Mouse (Mus musculus): ENCODE measurements at regions not wholly inside any gene's neighbourhood (a gene's known extent, or its start where the extent isn't known, plus 50 kb on each side); places are given as distances from the start of the nearest gene placed in this dataset.

DNA sequence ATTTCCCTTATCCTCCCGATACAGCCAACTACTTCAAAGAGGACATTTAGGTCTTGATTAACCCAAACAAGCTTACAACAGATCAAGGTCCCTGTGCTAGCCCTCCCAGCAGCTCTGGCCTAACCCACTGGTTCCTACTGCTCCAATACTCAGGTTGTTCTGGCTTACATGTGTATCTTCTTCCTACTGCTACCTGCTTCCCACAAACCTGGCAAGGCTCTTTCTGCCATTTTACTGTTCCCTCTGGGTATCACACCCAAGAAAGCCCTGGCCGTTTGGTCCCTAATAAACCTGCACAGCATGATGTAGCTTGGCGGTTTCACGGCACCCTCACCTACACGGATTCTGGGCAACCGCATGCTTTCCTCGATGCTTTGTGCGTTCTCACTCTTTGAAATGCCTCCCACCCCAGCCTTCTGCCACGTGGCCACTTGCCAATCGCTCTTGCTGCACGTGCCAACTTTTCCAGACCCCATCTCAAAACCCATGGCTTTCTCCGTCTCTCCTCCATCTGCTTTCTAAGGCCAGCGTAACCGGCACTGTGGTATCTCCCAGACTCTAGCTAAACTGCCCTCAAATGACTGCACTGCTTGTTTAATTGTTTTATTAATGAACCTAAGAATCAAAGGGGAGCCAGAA is 758.4 kb upstream of the Map3k7 start:
- Histone ChIP-seq H3K9ac (replicated peaks) (no peak overlapping the region), H3K4me2 (ENCODE audit: low read depth) (no peak overlapping the region), H3K9me3 (ENCODE audit: control insufficient read depth, low read length) (no peaks in the 10 kb centered on the region), H3K4me3 (ENCODE audit: insufficient read depth in 1 of 2, low read depth in 2 of 2, low read length in 2 of 2) (no peak overlapping the region), H3K27me3 (ENCODE audit: control insufficient read depth, insufficient read depth, low read length) (no peaks in the 10 kb centered on the region), H3K36me3 (replicated peaks; ENCODE audit: control insufficient read depth, insufficient read depth, low read depth) (no peaks in the 10 kb centered on the region), H3K4me1 (replicated peaks; ENCODE audit: control insufficient read depth in 2 of 2, insufficient read depth in 2 of 2, low read length in 1 of 2) (no peaks in the 10 kb centered on the region), H3K27ac (no peak overlapping the region)
- ATAC-seq (ENCODE audit: insufficient read depth) (no peak), DNase-seq (ENCODE audit: low read depth in 3 of 3, low spot score in 3 of 3) (no peak)
- WGBS (ENCODE audit: insufficient replicate concordance): 66% methylated on average over 14 of the region's 14 CpGs
- TF ChIP-seq CTCF (IDR thresholded peaks at IDR 0.05; ENCODE audit: low read depth) (no peak), EP300 (IDR thresholded peaks at IDR 0.05; ENCODE audit: low read depth) (no peak)

DNA sequence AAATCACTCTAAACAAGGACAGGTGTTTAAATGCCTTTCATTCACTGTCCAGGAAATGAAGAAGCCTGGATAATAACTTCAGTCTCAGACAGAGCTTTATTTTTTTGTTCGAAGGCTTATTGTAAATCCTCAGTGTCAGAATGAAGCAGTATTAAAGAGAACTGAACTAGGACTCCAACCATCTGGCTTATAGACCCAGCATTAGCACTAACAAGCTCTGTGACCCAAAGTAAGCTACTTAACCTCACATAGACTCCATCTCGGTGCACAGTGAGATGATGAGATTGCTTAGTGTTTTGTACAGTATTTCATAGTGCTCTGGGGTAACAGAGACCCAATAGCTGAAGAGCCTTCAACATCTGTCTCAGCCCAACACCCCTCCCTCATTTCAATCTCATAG is 738.2 kb upstream of the Map3k7 start:
- TF ChIP-seq EP300 (IDR thresholded peaks at IDR 0.05; ENCODE audit: low read depth) (no peak), CTCF (IDR thresholded peaks at IDR 0.05; ENCODE audit: low read depth) (no peak)
- WGBS (ENCODE audit: insufficient replicate concordance): 60% methylated on average over 2 of the region's 2 CpGs

DNA sequence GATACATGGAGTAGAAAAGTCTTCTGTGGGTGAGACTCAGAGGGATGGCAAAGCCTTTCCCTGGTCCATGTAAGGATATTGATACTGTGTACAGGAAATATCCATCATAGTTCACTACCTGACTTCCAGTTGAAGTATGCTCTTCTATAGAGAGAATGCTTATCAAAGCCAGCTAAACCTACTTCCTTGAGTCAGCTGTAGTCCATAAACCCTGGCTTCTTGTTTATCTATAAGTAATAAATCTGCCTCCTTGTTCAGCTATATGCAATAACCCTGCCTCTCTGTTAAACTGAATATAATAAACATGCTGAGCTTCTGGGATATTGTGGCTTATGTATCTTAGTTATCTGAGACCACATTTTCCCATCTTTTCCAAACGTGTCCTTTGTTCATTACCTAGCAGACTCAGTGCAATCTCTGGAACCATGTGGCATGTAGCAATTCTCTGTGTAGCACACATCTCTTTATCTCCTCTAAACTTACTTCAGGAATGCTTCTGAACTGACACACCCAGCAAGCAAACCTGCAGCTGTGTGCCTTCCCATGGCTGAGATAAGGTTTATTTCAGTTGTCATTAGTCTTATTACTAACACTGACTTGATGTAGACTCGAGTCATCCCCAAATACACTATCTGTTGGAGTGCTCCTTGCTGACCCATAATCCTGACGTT is 694.9 kb upstream of the Map3k7 start:
- no peak for TF ChIP-seq CTCF (IDR thresholded peaks at IDR 0.05; ENCODE audit: low read depth)
- TF ChIP-seq EP300 (IDR thresholded peaks at IDR 0.05; ENCODE audit: low read depth): no peak

More for the DNA sequence above, 738.2 kb upstream of the Map3k7 start:
- H3K27me3 ChIP-seq (ENCODE audit: control insufficient read depth, insufficient read depth, low read length): no peaks in the 10 kb centered on the region
- no peaks in the 10 kb centered on the region for H3K4me1 ChIP-seq (replicated peaks; ENCODE audit: control insufficient read depth in 2 of 2, insufficient read depth in 2 of 2, low read length in 1 of 2)
- H3K9me3 ChIP-seq (ENCODE audit: control insufficient read depth, low read length): no peaks in the 10 kb centered on the region
- no peak overlapping the region for H3K9ac ChIP-seq (replicated peaks)
- H3K4me3 ChIP-seq (ENCODE audit: insufficient read depth in 1 of 2, low read depth in 2 of 2, low read length in 2 of 2): no peak overlapping the region
- DNase-seq (ENCODE audit: low read depth in 3 of 3, low spot score in 3 of 3): no peak
- H3K4me2 ChIP-seq (ENCODE audit: low read depth): no peak overlapping the region
- no peaks in the 10 kb centered on the region for H3K36me3 ChIP-seq (replicated peaks; ENCODE audit: control insufficient read depth, insufficient read depth, low read depth)
- ATAC-seq (ENCODE audit: insufficient read depth): no peak
- no peak overlapping the region for H3K27ac ChIP-seq

DNA sequence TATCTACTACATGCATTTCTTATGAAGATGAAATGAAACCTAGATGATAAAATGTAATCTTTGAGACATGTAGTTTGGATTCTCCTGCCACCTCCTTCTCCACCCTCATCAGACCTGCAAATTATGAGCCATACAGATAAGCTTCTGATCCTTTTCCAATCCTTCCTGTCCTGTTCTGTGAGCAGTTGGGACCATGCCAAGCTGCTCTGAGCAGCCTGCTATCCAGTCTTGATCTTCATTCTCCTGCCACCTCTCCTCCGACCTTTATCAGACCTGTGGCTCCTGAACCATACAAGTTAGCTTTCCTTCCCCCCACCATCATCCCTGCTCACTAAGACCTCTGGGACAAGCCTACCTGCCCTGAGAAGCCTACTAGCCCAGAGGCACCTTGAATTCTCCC is 689.8 kb upstream of the Map3k7 start:
- no peaks in the 10 kb centered on the region for H3K36me3 ChIP-seq (replicated peaks; ENCODE audit: control insufficient read depth, insufficient read depth, low read depth)
- H3K27me3 ChIP-seq (ENCODE audit: control insufficient read depth, insufficient read depth, low read length): no peaks in the 10 kb centered on the region
- no peak overlapping the region for H3K4me3 ChIP-seq (ENCODE audit: insufficient read depth in 1 of 2, low read depth in 2 of 2, low read length in 2 of 2)
- H3K4me2 ChIP-seq (ENCODE audit: low read depth): no peak overlapping the region
- DNase-seq (ENCODE audit: low read depth in 3 of 3, low spot score in 3 of 3) (no peak), ATAC-seq (ENCODE audit: insufficient read depth) (no peak)
- no peaks in the 10 kb centered on the region for H3K9me3 ChIP-seq (ENCODE audit: control insufficient read depth, low read length)
- no peaks in the 10 kb centered on the region for H3K4me1 ChIP-seq (replicated peaks; ENCODE audit: control insufficient read depth in 2 of 2, insufficient read depth in 2 of 2, low read length in 1 of 2)
- no peak overlapping the region for H3K27ac ChIP-seq
- no peak overlapping the region for H3K9ac ChIP-seq (replicated peaks)
- WGBS (ENCODE audit: insufficient replicate concordance): 62% methylated on average over 1 of the region's 1 CpGs
- TF ChIP-seq CTCF (IDR thresholded peaks at IDR 0.05; ENCODE audit: low read depth): no peak
- TF ChIP-seq EP300 (IDR thresholded peaks at IDR 0.05; ENCODE audit: low read depth): no peak

More for the DNA sequence above, 694.9 kb upstream of the Map3k7 start:
- no peak overlapping the region for H3K4me3 ChIP-seq (ENCODE audit: insufficient read depth in 1 of 2, low read depth in 2 of 2, low read length in 2 of 2)
- H3K4me2 ChIP-seq (ENCODE audit: low read depth): no peak overlapping the region
- no peaks in the 10 kb centered on the region for H3K4me1 ChIP-seq (replicated peaks; ENCODE audit: control insufficient read depth in 2 of 2, insufficient read depth in 2 of 2, low read length in 1 of 2)
- WGBS (ENCODE audit: insufficient replicate concordance): 34% methylated on average over 3 of the region's 3 CpGs
- no peak overlapping the region for H3K27ac ChIP-seq
- DNase-seq (ENCODE audit: low read depth in 3 of 3, low spot score in 3 of 3): no peak
- H3K9me3 ChIP-seq (ENCODE audit: control insufficient read depth, low read length): no peaks in the 10 kb centered on the region
- no peaks in the 10 kb centered on the region for H3K36me3 ChIP-seq (replicated peaks; ENCODE audit: control insufficient read depth, insufficient read depth, low read depth)
- H3K27me3 ChIP-seq (ENCODE audit: control insufficient read depth, insufficient read depth, low read length): no peaks in the 10 kb centered on the region
- no peak; the same call in 1 of the 2 replicates for ATAC-seq (ENCODE audit: insufficient read depth)
- H3K9ac ChIP-seq (replicated peaks): no peak overlapping the region

GRCm38 (mm10) chr4:31290301-31290975 is 673.5 kb upstream of the Map3k7 start:
- no peak for ATAC-seq (ENCODE audit: insufficient read depth)
- no peaks in the 10 kb centered on the region for H3K4me1 ChIP-seq (replicated peaks; ENCODE audit: control insufficient read depth in 2 of 2, insufficient read depth in 2 of 2, low read length in 1 of 2)
- no peaks in the 10 kb centered on the region for H3K36me3 ChIP-seq (replicated peaks; ENCODE audit: control insufficient read depth, insufficient read depth, low read depth)
- no peak for TF ChIP-seq CTCF (IDR thresholded peaks at IDR 0.05; ENCODE audit: low read depth)
- no peak for TF ChIP-seq EP300 (IDR thresholded peaks at IDR 0.05; ENCODE audit: low read depth)
- H3K27me3 ChIP-seq (ENCODE audit: control insufficient read depth, insufficient read depth, low read length): no peaks in the 10 kb centered on the region
- H3K27ac ChIP-seq: no peak overlapping the region
- no peaks in the 10 kb centered on the region for H3K9me3 ChIP-seq (ENCODE audit: control insufficient read depth, low read length)
- 57% methylated on average over 5 of the region's 5 CpGs for WGBS (ENCODE audit: insufficient replicate concordance)
- H3K4me2 ChIP-seq (ENCODE audit: low read depth): no peak overlapping the region
- no peak overlapping the region for H3K9ac ChIP-seq (replicated peaks)
- DNase-seq (ENCODE audit: low read depth in 3 of 3, low spot score in 3 of 3): no peak
- no peak overlapping the region for H3K4me3 ChIP-seq (ENCODE audit: insufficient read depth in 1 of 2, low read depth in 2 of 2, low read length in 2 of 2)
